Mouse (Mus musculus) natural killer cell, adult 2 months (primary cell): Measurements from ENCODE around the gene Gm45716.

ENCODE experiments used
- DNase-seq, 2 experiments: peaks; one replicate each; pipeline ENCODE4 v3.0.0; 2022; ENCODE audit warnings: low spot score in 2 of 2

Gm45716 gene

DNA sequence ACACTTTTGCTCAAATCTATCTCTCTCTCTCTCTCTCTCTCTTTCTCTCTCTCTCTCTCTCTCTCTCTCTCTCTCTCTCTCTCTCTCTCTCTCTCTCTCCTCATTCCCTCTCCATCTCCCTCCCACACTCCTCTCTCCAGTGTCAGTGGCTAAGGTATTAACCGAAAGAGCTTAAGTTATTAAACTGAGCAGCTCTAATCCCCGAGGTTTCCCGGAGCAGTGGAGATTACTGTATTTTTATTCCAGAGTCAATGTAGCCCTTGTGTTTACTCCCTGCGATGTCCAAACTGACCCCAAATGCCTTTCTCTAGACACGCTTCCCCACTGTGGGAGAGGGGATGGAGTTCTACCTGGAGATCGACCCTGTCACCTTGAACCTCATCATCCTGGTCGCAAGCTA is at the start of gene Gm45716:
Gene Gm45716 (plus strand): TSS at position 243 of the 400 bp plus-strand sequence.
- no peak for DNase-seq

DNA sequence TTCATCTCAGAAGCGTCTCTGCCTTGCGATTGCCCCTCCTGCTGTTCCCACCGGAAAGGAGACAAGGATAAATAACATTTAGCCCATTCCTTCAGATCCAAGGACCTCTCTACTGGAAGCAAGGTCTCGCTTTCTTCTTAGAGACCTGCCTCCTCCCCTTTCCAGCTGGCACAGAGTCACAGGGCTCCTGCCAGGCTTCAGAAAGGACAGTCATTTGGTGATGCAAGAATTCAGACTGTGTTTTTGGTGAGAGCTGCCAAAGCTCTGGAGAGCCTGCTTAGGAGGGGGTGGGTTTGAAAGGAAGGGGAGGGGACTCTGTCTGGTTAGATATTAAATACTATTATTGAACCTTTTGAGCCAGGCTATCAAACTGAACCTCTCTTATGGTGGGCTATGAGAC is 45.1 kb upstream of the Gm45716 start:
- no peak for DNase-seq

DNA sequence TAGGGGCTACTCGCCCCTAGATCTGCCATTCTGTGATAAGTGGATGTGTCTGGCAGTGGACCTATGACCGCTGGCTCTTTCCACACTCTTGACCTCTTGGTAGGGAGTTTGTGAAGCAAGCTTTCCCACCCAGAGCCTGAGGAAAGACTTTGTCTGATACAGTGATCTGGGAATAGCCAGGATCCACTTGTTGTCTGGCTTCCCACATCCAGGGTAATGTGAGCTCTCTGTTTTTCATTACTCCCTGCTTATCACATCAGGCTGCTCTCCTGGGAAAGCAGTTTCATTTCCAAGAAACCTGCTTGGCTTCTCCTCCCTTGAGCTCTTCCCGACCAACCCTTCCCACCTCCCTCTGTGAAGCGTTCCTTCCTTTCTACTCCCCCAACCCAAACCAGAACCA is 44.5 kb upstream of the Gm45716 start:
- no peak for DNase-seq

DNA sequence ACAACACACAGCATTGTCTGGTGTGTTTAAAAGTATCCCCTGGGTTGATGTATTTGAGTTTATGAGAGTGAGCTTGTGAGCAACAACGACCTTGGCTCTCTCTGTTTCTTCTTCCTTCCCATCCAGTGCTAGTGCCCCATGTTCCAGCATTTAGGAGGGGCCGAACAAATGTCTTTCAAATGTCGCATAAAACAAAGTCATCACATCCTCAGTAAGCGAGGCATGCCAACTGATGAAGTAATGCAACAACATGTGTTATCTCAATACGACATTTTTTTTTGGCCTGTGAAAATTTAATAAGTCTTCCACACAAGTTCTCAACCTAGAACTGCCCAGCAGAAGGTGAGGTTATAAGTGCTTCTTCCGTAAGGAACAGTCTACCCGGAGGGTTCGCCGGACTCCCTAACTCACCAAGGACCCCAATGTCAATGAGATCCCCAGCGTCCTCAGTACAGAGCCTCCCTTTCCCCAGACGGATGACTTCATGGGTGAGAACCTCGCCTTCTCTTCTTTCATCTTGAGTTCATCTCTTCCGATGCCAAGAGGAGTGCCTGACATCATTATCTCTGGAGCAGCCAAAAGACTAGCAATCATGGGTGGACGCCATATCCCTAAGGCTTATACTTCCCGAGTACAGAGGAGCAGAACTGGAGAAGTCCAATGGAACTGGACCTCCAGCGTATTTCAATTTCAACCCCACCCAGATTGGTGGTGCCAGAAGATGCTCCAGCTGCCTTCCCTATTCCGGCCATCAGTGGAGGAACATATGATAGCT is 41.2 kb upstream of the Gm45716 start:
- DNase-seq = no peak

GRCm38 (mm10) chr11:90155066-90155465 is 32.4 kb upstream of the Gm45716 start:
- DNase-seq = no peak

DNA sequence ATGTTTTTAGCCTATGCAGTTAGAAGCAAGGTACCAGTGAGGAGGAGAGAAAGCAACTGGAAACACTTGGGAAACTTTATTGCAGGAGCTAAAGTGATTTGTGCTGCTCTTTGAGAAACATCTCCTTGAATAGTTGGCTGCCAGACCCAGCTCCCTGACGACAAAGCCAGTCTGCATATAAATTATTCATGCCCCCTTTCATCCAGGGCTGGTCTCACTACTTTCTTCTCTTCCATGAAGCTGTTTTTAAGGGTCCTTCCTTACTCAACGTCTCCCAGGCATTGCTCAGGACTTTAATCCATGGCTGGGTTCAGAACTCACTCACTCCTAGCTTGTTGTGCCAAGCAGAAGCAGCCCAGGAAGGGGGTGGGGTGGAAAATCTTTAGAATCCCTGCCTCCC is 32.0 kb upstream of the Gm45716 start:
- DNase-seq = no peak

DNA sequence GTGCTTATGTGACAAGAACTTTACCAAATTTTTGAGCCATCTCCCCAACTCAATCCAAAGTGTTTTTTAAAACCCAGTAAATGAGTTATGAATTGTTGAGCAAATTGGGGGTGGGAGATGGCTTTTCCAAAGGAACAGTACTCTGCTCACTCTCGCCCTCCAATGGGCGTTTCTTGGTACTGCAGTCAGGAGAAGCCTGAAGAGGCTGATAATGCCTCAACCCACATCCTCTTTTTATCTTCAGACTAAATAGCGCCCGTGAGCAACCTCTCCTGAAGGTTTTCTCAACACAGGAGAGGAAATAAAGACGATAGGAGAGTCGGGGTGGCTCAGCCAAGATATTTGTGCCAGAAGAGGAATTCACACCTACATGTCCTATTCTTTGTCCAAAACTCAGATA is 19.7 kb upstream of the Gm45716 start:
- DNase-seq = no peak

- no peak for DNase-seq
These were observed 19.0 kb upstream of the Gm45716 start for GRCm38 (mm10) chr11:90168338-90169065.

- no peak for DNase-seq
These were observed 18.1 kb upstream of the Gm45716 start for GRCm38 (mm10) chr11:90169200-90170013.

DNA sequence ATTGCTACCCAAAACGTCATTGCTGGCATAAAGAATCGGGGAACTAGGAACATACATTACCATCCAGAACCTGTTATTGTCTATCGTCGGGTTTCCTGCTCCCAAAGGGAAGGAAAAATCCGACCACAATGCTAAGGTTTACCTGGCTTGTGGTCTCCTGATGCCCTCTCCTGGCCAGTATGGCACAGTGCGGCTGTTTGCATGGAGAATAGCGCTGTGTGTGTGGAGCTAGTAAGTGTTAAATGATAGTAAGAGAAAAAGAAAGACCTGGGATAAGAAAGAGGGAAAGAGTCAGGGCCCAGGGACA is 17.5 kb upstream of the Gm45716 start:
- DNase-seq = no peak

- no peak for DNase-seq
These were observed 15.2 kb upstream of the Gm45716 start for GRCm38 (mm10) chr11:90172331-90172730.

- no peak for DNase-seq
These were observed 11.7 kb upstream of the Gm45716 start for GRCm38 (mm10) chr11:90175634-90176300.

DNA sequence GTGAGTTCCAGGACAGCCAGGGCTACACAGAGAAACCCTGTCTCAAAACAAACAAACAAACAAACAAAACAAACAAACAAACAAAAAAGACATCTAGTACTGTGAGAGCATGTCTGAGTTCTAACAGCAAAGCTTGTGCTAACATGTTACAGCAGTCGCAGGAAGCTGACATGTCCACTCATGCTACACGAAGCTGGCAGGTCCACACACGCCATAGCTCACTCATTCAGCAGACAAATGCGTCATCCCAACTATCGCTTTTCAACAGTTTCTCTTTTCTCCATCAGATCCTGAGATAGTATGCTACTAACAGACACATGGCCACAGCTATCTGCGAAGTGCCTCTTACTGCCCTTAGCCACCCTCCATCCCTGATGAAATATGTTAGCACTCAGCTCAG is 10.1 kb upstream of the Gm45716 start:
- no peak for DNase-seq

DNA sequence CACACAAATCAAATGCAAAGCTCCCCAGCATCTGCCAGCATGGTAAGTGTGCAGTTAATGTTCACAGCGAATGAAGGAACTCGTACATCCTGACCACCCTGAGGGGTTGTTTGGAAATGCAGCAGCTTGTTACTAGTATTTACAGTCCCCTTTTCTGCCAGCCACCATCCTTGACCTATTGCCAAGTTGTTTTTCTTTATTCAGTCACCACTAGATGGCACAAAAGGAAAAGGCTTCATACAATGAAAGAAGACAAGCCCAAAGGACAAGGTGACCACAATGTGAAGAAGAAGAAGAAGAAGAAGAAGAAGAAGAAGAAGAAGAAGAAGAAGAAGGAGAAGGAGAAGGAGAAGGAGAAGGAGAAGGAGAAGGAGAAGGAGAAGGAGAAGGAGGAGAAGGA is 4.1 kb upstream of the Gm45716 start:
- peak; percentile 19 to 26 for DNase-seq

GRCm38 (mm10) chr11:90184756-90185155 is 2.7 kb upstream of the Gm45716 start:
- DNase-seq = no peak

DNA sequence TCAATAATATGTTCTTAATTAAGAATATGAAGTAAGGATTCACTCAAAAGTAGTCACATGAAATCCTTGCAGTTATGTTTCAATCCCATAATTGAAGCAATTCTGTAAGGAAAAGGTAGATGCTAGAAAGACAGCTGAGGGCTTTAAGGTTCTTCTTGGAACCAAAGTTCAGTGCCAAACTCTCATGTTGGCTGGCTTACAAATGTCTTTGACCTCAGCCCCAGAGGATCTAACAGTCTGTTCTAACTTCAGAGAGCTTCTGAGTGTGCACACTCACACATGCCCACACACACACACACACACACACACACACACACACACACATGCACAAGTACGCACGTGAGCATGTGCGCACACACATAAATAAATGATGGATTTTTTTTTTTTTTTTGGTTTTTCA is 2.7 kb downstream of the Gm45716 start:
- DNase-seq = no peak

GRCm38 (mm10) chr11:90194946-90195345 is 7.5 kb downstream of the Gm45716 start:
- DNase-seq = no peak

- DNase-seq = no peak
These were observed 8.5 kb downstream of the Gm45716 start for GRCm38 (mm10) chr11:90195756-90196520.

- peak in 1 of 2 experiments; percentile 14 for DNase-seq
These were observed 9.2 kb downstream of the Gm45716 start for GRCm38 (mm10) chr11:90196521-90197215.

DNA sequence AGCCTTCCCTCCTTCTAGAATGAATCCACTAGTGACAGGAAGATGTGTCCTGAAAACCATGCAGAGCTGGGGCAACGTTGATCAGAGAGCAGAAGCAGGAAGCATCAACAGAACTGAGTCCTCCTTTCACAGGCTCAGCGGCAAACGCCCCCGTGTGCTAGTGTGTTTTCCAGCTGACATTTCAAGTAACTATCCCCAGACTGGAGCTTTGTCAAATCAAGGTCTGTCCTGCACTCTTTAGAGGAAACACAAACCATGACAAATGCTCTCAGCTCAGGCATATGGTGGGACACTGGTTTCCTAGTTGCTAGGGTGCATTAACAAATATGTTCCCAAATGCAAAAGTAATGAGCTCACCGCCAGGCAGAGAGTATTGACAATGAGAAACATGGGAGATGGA is 10.6 kb downstream of the Gm45716 start:
- no peak for DNase-seq

GRCm38 (mm10) chr11:90200826-90201225 is 13.3 kb downstream of the Gm45716 start:
- DNase-seq = no peak
